In genomic region chr14:109261990-109262389, GRCm38 (mm10) we compare ENCODE assay signal across 35 mouse cellular contexts.
"Had no signal": no experiment of that assay in that cellular context is flagged by ENCODE, and none has a peak within 500 bp of the region (broad histone marks: within the 10 kb centered on the region; RNA-seq: fewer than 3 reads in every experiment).

No protein-coding gene starts in this region.

- H3K27ac ChIP-seq: heart, embryonic 10.5 days; heart, embryonic 13.5 days; heart, embryonic 15.5 days; hindbrain, embryonic 10.5 days; hindbrain, embryonic 12.5 days; hindbrain, embryonic 13.5 days; hindbrain, embryonic 14.5 days; hindbrain, embryonic 15.5 days; hindbrain, postnatal 0 days; intestine, embryonic 15.5 days; kidney, embryonic 15.5 days; kidney, postnatal 0 days; layer of hippocampus, adult 2 months had no signal

- H3K4me3 ChIP-seq: heart, embryonic 10.5 days; heart, embryonic 12.5 days; heart, embryonic 13.5 days; heart, embryonic 15.5 days; hindbrain, embryonic 10.5 days; hindbrain, embryonic 12.5 days; hindbrain, embryonic 13.5 days; hindbrain, embryonic 15.5 days; intestine, embryonic 15.5 days; kidney, embryonic 15.5 days; layer of hippocampus, adult 2 months had no signal

- DNase-seq: heart, postnatal 10 days; heart, postnatal 14 days; heart, postnatal 36 days; heart, postnatal 4 days; kidney, adult 11 months; kidney, adult 18-20 months; kidney, adult 2 months; kidney, adult 8-10 months; kidney, adult 9 months; kidney, postnatal 10 days; kidney, postnatal 14 days; kidney, postnatal 25 days; kidney, postnatal 36 days; kidney, postnatal 4 days; layer of hippocampus, adult 9-11 months; layer of hippocampus, postnatal 36 days had no signal

- H3K4me1 ChIP-seq: heart, embryonic 10.5 days; heart, embryonic 12.5 days; heart, embryonic 13.5 days; heart, embryonic 15.5 days; hindbrain, embryonic 10.5 days; hindbrain, embryonic 12.5 days; hindbrain, embryonic 13.5 days; hindbrain, embryonic 15.5 days; intestine, embryonic 15.5 days; kidney, embryonic 15.5 days had no signal

- H3K9ac ChIP-seq: heart, embryonic 12.5 days; heart, embryonic 13.5 days; heart, embryonic 15.5 days; hindbrain, embryonic 12.5 days; hindbrain, embryonic 13.5 days; hindbrain, embryonic 14.5 days; hindbrain, embryonic 15.5 days; intestine, embryonic 15.5 days; kidney, embryonic 15.5 days had no signal

- H3K27me3 ChIP-seq: heart, embryonic 12.5 days; heart, embryonic 13.5 days; heart, embryonic 15.5 days; hindbrain, embryonic 12.5 days; hindbrain, embryonic 13.5 days; hindbrain, embryonic 15.5 days; intestine, embryonic 15.5 days; kidney, embryonic 15.5 days had no signal

- ATAC-seq: hindbrain, embryonic 16.5 days; hindbrain, postnatal 0 days; inflammation-experienced regulatory T-cells, adult 6 months; intestine, embryonic 15.5 days; intestine, embryonic 16.5 days; intestine, postnatal 0 days had no signal

- H3K4me2 ChIP-seq: heart, embryonic 11.5 days; heart, embryonic 12.5 days; heart, embryonic 13.5 days; heart, embryonic 15.5 days; hindbrain, embryonic 12.5 days; hindbrain, embryonic 13.5 days; hindbrain, embryonic 14.5 days; hindbrain, embryonic 15.5 days; intestine, embryonic 15.5 days; kidney, embryonic 15.5 days had no signal

- H3K36me3 ChIP-seq: heart, embryonic 10.5 days; heart, embryonic 12.5 days; heart, embryonic 13.5 days; heart, embryonic 15.5 days; hindbrain, embryonic 10.5 days; hindbrain, embryonic 12.5 days; hindbrain, embryonic 13.5 days; hindbrain, embryonic 15.5 days; intestine, embryonic 15.5 days; kidney, embryonic 15.5 days had no signal

- H3K9me3 ChIP-seq: heart, embryonic 10.5 days; heart, embryonic 12.5 days; heart, embryonic 13.5 days; heart, embryonic 15.5 days; hindbrain, embryonic 10.5 days; hindbrain, embryonic 12.5 days; hindbrain, embryonic 13.5 days; hindbrain, embryonic 15.5 days; intestine, embryonic 15.5 days; kidney, embryonic 15.5 days had no signal
